Mouse (Mus musculus): ENCODE measurements around the gene Syn2. TPM values are rescaled to one million over a fixed set of nuclear protein-coding genes. Genes with fewer than 3 reads are reported as not detected.

Gene Syn2
- total and polyA plus RNA-seq, 3 experiments, result 0.59 to 1.6 (median 1.2) TPM

GRCm38 (mm10) chr6:115174845-115175244 is 40.1 kb downstream of the Syn2 start:
- in situ Hi-C loops (cut with MboI; ENCODE audit: low pct_ligation_motif_present, low pct_unique_long_range_greater_than_20kb, low sequenced_read_pairs), result no loop called here
- DNase-seq (ENCODE audit: extremely low read depth), result peak; percentile 22
- no peak for TF ChIP-seq ZNF384 (IDR thresholded peaks at IDR 0.05; ENCODE audit: low read depth, low read length)
- no peak for TF ChIP-seq NELFE (IDR thresholded peaks at IDR 0.05; ENCODE audit: low read depth, low read length)
- no peak for TF ChIP-seq KAT2A (IDR thresholded peaks at IDR 0.05; ENCODE audit: insufficient replicate concordance, low read length)
- TF ChIP-seq CTCF (conservative IDR thresholded peaks at IDR 0.05 in 1 of 2, IDR thresholded peaks at IDR 0.05 in 1 of 2; ENCODE audit: low read depth in 2 of 2, low read length in 2 of 2), result peak; percentile 72 to 77
- TF ChIP-seq TCF12 (IDR thresholded peaks at IDR 0.05; ENCODE audit: low read depth, low read length), result no peak
- TF ChIP-seq ZC3H11A (IDR thresholded peaks at IDR 0.05; ENCODE audit: low read depth, low read length), result no peak; the same call in 1 of the 2 replicates
- TF ChIP-seq ETS1 (conservative IDR thresholded peaks at IDR 0.05; ENCODE audit: low read depth, low read length), result no peak
- TF ChIP-seq RAD21 (IDR thresholded peaks at IDR 0.05; ENCODE audit: low read depth, low read length), result peak; percentile 48
- no peak for TF ChIP-seq EP300 (IDR thresholded peaks at IDR 0.05; ENCODE audit: low read length)
- TF ChIP-seq ZMIZ1 (IDR thresholded peaks at IDR 0.05; ENCODE audit: low read depth, low read length), result no peak
- TF ChIP-seq USF2 (conservative IDR thresholded peaks at IDR 0.05; ENCODE audit: low read depth, low read length), result no peak
- TF ChIP-seq JUND (conservative IDR thresholded peaks at IDR 0.05; ENCODE audit: low read depth, low read length), result no peak
- TF ChIP-seq SMC3 (IDR thresholded peaks at IDR 0.05; ENCODE audit: low read depth, low read length), result peak; percentile 72
- TF ChIP-seq IRF4 (IDR thresholded peaks at IDR 0.05; ENCODE audit: low read depth, low read length), result 0 out of 2 replicates have a peak, but pooled peaks have one; percentile 33
- dilution Hi-C loops (cut with MboI; ENCODE audit: extremely low pct_ligation_motif_present, extremely low pct_unique_long_range_greater_than_20kb, low sequenced_read_pairs), result no loop called here
- Histone ChIP-seq H3K4me1 (ENCODE audit: control insufficient read depth in 1 of 2, insufficient read depth in 2 of 2) (peaks cover 0 to 3% of the 10 kb centered on the region in 2 experiments; a peak in 2 of 4 replicates), H3K4me2 (ENCODE audit: insufficient read depth, low read depth, poor library complexity, severe bottlenecking) (no peak overlapping the region), H3K4me3 (replicated peaks in 1 of 3; ENCODE audit: low read depth in 2 of 3, low read length in 2 of 3, poor library complexity in 1 of 3) (no peak overlapping the region), H3K27ac (ENCODE audit: insufficient read depth, low read depth) (no peak overlapping the region), H3K36me3 (replicated peaks in 1 of 2; ENCODE audit: control insufficient read depth in 1 of 2, insufficient read depth in 1 of 2, low read length in 1 of 2) (no peaks in the 10 kb centered on the region), H3K27me3 (replicated peaks) (no peaks in the 10 kb centered on the region), H3K9ac (ENCODE audit: insufficient read depth, low read depth) (no peak overlapping the region), H3K79me2 (replicated peaks; ENCODE audit: control insufficient read depth, extremely low read depth, insufficient read depth, poor library complexity, severe bottlenecking) (no peaks in the 10 kb centered on the region), H3K9me3 (replicated peaks; ENCODE audit: low read length) (no peaks in the 10 kb centered on the region)

- Histone ChIP-seq H3K4me2 (ENCODE audit: insufficient read depth, low read depth, poor library complexity, severe bottlenecking) (no peak overlapping the region), H3K36me3 (replicated peaks in 1 of 2; ENCODE audit: control insufficient read depth in 1 of 2, insufficient read depth in 1 of 2, low read length in 1 of 2) (no peaks in the 10 kb centered on the region), H3K4me3 (replicated peaks in 1 of 3; ENCODE audit: low read depth in 2 of 3, low read length in 2 of 3, poor library complexity in 1 of 3) (no peak overlapping the region), H3K4me1 (ENCODE audit: control insufficient read depth in 1 of 2, insufficient read depth in 2 of 2) (peaks cover 0 to 3% of the 10 kb centered on the region in 2 experiments; a peak in 2 of 4 replicates), H3K79me2 (replicated peaks; ENCODE audit: control insufficient read depth, extremely low read depth, insufficient read depth, poor library complexity, severe bottlenecking) (no peaks in the 10 kb centered on the region), H3K27me3 (replicated peaks) (no peaks in the 10 kb centered on the region), H3K27ac (ENCODE audit: insufficient read depth, low read depth) (no peak overlapping the region), H3K9me3 (replicated peaks; ENCODE audit: low read length) (no peaks in the 10 kb centered on the region), H3K9ac (ENCODE audit: insufficient read depth, low read depth) (no peak overlapping the region)
- peak; percentile 24 for DNase-seq (ENCODE audit: extremely low read depth)
- dilution Hi-C loops (cut with MboI; ENCODE audit: extremely low pct_ligation_motif_present, extremely low pct_unique_long_range_greater_than_20kb, low sequenced_read_pairs), result no loop called here
- in situ Hi-C loops (cut with MboI; ENCODE audit: low pct_ligation_motif_present, low pct_unique_long_range_greater_than_20kb, low sequenced_read_pairs), result no loop called here
- peak; percentile 63; the same call in 1 of the 2 replicates for TF ChIP-seq MXI1 (IDR thresholded peaks at IDR 0.05; ENCODE audit: low read depth, low read length)
- no peak for TF ChIP-seq RCOR1 (conservative IDR thresholded peaks at IDR 0.05; ENCODE audit: low read depth, low read length)
- no peak for TF ChIP-seq CHD1 (IDR thresholded peaks at IDR 0.05; ENCODE audit: low read depth, low read length)
- TF ChIP-seq JUN (IDR thresholded peaks at IDR 0.05; ENCODE audit: insufficient read depth, low read depth, low read length), result no peak
- no peak for TF ChIP-seq ZMIZ1 (IDR thresholded peaks at IDR 0.05; ENCODE audit: low read depth, low read length)
These were observed 44.1 kb downstream of the Syn2 start for GRCm38 (mm10) chr6:115178826-115179225.
